Mouse (Mus musculus) liver, embryonic 13.5 days (tissue): Measurements from ENCODE around the gene Ensa. TPM values are rescaled to one million over a fixed set of nuclear protein-coding genes. Genes with fewer than 3 reads are reported as not detected.

Source experiments
- ATAC-seq: fragments of 200-750 bp; cut with Nextera tagmentation; 2 replicates; pipeline ENCODE4 v1.8.0; 2017; ENCODE audit warnings: low read depth, mild to moderate bottlenecking, moderate number of reproducible peaks, moderate library complexity
- DNase-seq: peaks from one replicate; pipeline ENCODE4 v3.0.0; 2022
- H3K27ac ChIP-seq: fragments of 300-500 bp; sonication (generic); 2 replicates; pipeline ENCODE4 v1.5.1; 2015; ENCODE audit warnings: moderate library complexity, mild to moderate bottlenecking, inconsistent platforms
- H3K27me3 ChIP-seq: fragments of 300-500 bp; sonication (generic); 2 replicates; pipeline ENCODE4 v1.6.1; 2015; ENCODE audit warnings: mild to moderate bottlenecking, inconsistent platforms
- H3K36me3 ChIP-seq: fragments of 300-500 bp; sonication (generic); 2 replicates; pipeline ENCODE4 v1.6.1; 2015; ENCODE audit warnings: mild to moderate bottlenecking, inconsistent platforms
- H3K4me1 ChIP-seq: fragments of 300-500 bp; sonication (generic); replicated peaks from 2 replicates; pipeline ENCODE4 v1.6.1; 2015; ENCODE audit warnings: inconsistent platforms
- H3K4me2 ChIP-seq: fragments of 300-500 bp; sonication (generic); 2 replicates; pipeline ENCODE4 v1.6.1; 2015; ENCODE audit warnings: inconsistent platforms, mild to moderate bottlenecking, moderate library complexity
- H3K4me3 ChIP-seq: fragments of 300-500 bp; sonication (generic); replicated peaks from 2 replicates; pipeline ENCODE4 v1.5.1; 2015; ENCODE audit warnings: mild to moderate bottlenecking, inconsistent platforms
- H3K9ac ChIP-seq: fragments of 300-500 bp; sonication (generic); 2 replicates; pipeline ENCODE4 v1.6.1; 2015; ENCODE audit warnings: mild to moderate bottlenecking, inconsistent platforms
- H3K9me3 ChIP-seq: fragments of 300-500 bp; sonication (generic); replicated peaks from 2 replicates; pipeline ENCODE4 v1.6.1; 2016; ENCODE audit warnings: inconsistent platforms
- WGBS: fragments of 180-500 bp; shearing (Covaris S2); methylation state at CpG from one replicate; pipeline ENCODE4 v1.1.7; 2015; ENCODE audit not compliant: insufficient replicate concordance; 5-methylcytosine and 5-hydroxymethylcytosine counted together
- polyA plus RNA-seq: library from polyadenylated mRNA; unstranded; fragments of >200 nt; fragmentation: Nextera tagmentation; extraction: Ambion mirVana; gene quantifications from 2 replicates; pipeline ENCODE4 v1.2.1, GENCODE M21; 2015

The Ensa gene
- polyA plus RNA-seq, 1 experiment from 2014 or later, result 33.4 TPM

DNA sequence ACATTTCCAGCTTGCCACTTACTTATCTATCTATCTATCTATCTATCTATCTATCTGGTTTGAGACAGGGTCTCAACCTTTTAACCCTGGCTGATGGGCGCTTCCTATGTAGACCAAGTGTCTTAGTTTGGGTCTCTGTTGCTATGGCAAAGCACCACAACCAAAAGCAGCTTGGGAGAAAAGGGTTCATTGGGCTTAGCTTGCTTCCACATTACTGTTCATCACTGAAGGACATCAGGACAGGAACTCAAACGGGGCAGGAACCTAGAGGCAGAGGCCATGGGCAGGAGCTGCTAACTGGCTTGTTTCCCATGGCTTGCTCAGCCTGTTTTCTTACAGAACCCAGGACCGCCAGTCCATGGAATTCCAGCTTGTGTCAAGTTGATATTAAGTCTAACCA lies 32.3 kb downstream of the Ensa start:
- Histone ChIP-seq H3K4me3 (peak overlapping the region; percentile 97; the same call in 1 of the 2 replicates), H3K9me3 (no peaks in the 10 kb centered on the region), H3K27me3 (no peaks in the 10 kb centered on the region), H3K9ac (0 out of 2 replicates have a peak overlapping the region, but pooled peaks have one; percentile 100), H3K4me2 (peak overlapping the region; percentile 87; the same call in 1 of the 2 replicates), H3K36me3 (peaks cover 21% of the 10 kb centered on the region), H3K4me1 (peaks cover 64% of the 10 kb centered on the region), H3K27ac (peak overlapping the region; percentile 97)
- DNase-seq (no peak), ATAC-seq (no peak)
- WGBS, result 71% methylated on average over 3 of the region's 3 CpGs

DNA sequence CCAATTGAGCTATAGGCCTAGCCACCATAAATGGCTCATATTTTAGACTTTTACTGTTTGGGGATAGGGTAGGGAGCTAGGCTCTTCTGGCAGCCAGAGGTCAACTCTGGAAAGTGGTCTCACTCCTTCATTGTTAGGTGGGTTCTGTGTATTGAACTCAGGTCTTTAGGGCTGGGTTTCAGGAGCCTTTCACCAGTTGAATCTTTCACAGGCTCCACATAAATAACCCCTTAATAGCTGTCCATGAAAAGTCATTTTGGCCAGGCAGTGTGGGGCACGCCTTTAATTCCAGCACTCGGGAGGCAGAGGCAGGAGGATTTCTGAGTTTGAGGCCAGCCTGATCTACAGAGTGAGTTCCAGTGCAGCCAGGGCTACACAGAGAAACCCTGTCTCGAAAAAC lies 32.9 kb downstream of the Ensa start:
- ATAC-seq, result no peak
- peak overlapping the region; percentile 87 for H3K4me2 ChIP-seq
- no peaks in the 10 kb centered on the region for H3K9me3 ChIP-seq
- WGBS, result 58% methylated on average over 3 of the region's 3 CpGs
- peaks cover 64% of the 10 kb centered on the region for H3K4me1 ChIP-seq
- no peak for DNase-seq
- H3K9ac ChIP-seq, result peak overlapping the region; percentile 100
- peaks cover 27% of the 10 kb centered on the region for H3K36me3 ChIP-seq
- peak overlapping the region; percentile 97 for H3K4me3 ChIP-seq
- H3K27me3 ChIP-seq, result no peaks in the 10 kb centered on the region
- peak overlapping the region; percentile 97 for H3K27ac ChIP-seq

DNA sequence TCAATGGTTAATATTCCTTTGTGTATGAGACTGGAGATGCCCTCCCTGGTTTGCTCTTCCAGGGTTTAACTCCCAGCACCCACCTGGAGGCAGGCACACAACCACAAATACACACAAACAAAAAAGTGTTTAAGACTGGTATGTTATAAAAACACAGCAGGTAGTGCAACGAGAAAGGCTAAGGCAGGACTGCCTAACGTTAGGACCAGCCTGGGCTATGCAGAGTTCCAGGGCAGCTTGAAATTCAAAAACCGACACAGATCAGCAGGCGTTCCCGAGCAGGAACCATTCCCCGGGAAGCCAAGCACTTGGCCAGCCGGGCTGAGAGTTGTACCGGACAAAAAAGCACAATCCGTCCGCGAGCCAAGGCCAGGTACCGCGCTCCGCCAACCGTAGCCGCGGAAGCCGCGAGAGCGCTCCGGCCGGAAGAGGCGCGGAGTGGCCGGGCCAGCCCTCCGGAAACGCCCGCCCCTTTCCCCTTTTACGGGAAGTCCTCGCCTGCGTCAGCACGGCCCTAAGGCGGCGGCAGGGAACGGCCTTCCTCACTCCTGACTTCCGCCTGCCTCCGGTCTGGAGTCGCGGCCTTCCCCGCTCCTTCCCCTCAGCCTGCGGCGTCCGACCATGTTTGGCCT lies 33.6 kb downstream of the Ensa start, which contains the start of gene Mcl1:
TSS of gene Mcl1 (plus strand) at position 553 of the 632 bp plus-strand sequence.
- under 1% methylated on average over 43 of the region's 43 CpGs for WGBS
- H3K9me3 ChIP-seq, result no peaks in the 10 kb centered on the region
- peak within 1 kb of the TSS; percentile 100 for H3K9ac ChIP-seq
- peaks cover 64% of the 10 kb centered on the region for H3K4me1 ChIP-seq
- DNase-seq (peak; percentile 91), ATAC-seq (peak; percentile 94)
- peak within 1 kb of the TSS; percentile 97 for H3K4me3 ChIP-seq
- H3K4me2 ChIP-seq, result peak within 1 kb of the TSS; percentile 87
- H3K27me3 ChIP-seq, result no peaks in the 10 kb centered on the region
- peaks cover 33% of the 10 kb centered on the region for H3K36me3 ChIP-seq
- peak within 1 kb of the TSS; percentile 97 for H3K27ac ChIP-seq

DNA sequence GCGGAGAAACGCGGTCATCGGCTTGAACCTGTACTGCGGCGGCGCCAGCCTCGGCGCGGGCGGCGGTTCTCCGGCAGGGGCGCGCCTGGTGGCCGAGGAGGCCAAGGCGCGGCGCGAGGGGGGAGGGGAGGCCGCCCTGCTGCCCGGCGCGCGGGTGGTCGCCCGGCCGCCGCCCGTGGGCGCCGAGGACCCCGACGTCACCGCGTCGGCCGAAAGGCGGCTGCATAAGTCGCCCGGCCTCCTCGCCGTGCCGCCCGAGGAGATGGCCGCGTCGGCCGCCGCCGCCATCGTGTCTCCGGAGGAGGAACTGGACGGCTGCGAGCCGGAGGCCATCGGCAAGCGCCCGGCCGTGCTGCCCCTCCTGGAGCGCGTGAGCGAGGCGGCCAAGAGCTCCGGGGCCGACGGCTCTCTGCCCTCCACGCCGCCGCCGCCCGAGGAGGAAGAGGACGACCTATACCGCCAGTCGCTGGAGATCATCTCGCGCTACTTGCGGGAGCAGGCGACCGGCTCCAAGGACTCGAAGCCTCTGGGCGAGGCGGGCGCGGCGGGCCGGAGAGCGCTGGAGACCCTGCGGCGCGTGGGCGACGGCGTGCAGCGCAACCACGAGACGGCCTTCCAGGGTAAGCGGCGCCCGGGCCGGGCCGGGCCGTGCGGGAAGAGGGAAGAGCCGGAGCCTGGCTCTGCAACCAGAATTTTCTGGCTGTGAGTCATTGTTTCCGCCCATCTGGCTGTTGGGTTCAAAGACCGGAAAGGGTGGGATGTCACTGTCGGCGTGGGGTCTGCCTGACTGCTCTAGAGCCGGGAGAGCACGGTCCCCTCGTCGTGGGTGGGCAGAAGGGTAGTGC lies 34.3 kb downstream of the Ensa start:
- H3K9ac ChIP-seq, result peak overlapping the region; percentile 100
- ATAC-seq (peak; percentile 29), DNase-seq (peak; percentile 58)
- under 1% methylated on average over 101 of the region's 113 CpGs for WGBS
- H3K27me3 ChIP-seq, result no peaks in the 10 kb centered on the region
- H3K27ac ChIP-seq, result peak overlapping the region; percentile 97
- peaks cover 40% of the 10 kb centered on the region for H3K36me3 ChIP-seq
- peaks cover 64% of the 10 kb centered on the region for H3K4me1 ChIP-seq
- peak overlapping the region; percentile 97 for H3K4me3 ChIP-seq
- H3K9me3 ChIP-seq, result no peaks in the 10 kb centered on the region
- peak overlapping the region; percentile 87 for H3K4me2 ChIP-seq

DNA sequence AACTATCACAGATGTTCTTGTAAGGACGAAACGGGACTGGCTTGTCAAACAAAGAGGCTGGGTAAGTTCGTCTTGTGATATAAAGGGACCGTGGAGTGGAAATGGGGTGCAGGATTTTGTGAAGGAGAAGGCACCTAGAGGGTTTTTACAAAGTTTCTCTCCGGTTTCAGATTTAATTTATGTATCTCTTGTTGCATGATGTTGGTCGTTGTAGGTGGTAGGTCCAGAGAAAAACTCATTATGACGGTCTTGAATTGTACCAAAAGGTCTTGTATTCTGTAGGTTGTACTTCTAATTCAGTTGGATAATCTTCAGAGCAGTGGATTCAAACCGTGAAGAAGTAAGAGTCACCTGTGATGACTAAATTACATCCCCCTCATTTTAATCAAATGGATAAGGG lies 35.2 kb downstream of the Ensa start:
- Histone ChIP-seq H3K4me1 (peaks cover 71% of the 10 kb centered on the region), H3K27ac (peak overlapping the region; percentile 97), H3K9me3 (no peaks in the 10 kb centered on the region), H3K36me3 (peaks cover 49% of the 10 kb centered on the region), H3K4me2 (peak overlapping the region; percentile 87), H3K9ac (peak overlapping the region; percentile 100), H3K4me3 (peak overlapping the region; percentile 97), H3K27me3 (no peaks in the 10 kb centered on the region)
- WGBS, result 1% methylated on average over 8 of the region's 8 CpGs
- DNase-seq, result no peak
- no peak for ATAC-seq

DNA sequence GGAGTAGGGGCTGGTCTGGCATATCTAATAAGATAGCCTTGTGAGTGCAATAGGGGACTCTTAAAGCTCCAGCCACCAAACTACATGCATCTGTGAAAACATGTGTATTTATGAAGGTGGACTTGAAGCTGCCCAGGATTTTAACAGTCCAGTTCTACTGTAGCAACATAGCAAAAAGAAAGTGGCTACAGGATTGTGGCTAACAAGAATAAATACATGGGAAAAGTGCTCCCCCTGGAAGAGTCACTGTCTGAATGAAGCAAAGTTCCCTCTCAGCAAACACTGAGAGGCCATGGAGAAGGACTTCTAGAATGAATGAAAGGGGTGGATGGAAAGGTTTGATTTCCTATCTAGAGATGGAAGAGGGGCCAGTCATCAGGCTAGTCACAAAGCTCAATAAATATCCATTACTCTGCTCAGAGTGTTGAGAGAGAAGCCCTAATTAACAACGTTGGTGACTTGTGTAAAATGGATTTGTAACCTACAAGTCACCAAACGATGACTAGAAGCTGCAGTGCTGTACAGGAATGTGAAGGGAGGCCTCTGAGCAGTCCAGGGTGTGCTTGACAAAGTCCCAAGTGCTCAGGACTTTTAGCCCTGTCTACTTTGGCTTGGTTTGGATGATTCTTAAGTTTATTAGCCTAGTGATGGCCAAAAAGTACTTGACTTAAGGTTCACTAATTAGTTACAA lies 36.1 kb downstream of the Ensa start:
- no peak for DNase-seq
- Histone ChIP-seq H3K9ac (peak overlapping the region; percentile 100), H3K4me2 (peak overlapping the region; percentile 87), H3K9me3 (no peaks in the 10 kb centered on the region), H3K4me3 (peak overlapping the region; percentile 97), H3K27me3 (no peaks in the 10 kb centered on the region), H3K27ac (peak overlapping the region; percentile 97), H3K36me3 (peaks cover 55% of the 10 kb centered on the region), H3K4me1 (peaks cover 75% of the 10 kb centered on the region)
- 29% methylated on average over 2 of the region's 2 CpGs for WGBS
- no peak for ATAC-seq

DNA sequence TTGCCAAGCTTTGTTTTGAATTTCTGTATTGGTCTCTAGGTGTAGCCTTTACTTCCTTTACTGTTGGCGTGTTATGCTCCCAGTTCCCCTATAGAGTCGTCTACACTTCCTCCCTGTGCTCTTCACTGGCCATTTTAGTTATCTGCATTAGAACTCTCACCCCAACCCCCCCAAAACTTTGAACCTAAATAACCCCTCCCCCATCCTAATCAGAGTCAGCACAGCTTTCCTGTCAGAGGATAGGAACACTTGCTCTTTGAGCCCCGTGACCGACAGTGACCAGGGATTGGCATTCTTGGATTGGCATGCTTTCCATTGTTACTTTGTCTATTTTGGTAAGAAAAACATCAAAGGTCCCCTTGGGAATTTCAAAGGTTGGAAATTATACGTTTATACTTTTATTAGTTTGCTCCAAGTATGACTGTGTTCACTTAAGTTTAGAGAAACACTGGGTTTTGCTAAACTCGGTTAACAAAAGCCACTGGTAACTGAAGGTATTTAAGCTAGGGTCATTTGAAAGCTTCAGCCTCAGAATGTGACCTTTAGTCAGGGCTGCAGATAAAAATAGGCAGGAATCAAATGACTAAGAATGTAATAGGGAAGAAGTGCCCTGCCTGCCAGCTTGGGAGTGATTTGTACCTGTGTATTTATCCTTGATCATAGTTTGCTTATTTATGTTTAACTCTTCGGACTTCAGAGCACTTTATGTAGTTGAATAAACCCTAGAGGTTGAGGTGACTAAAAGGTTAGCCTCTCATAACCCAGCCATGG lies 37.3 kb downstream of the Ensa start:
- 23% methylated on average over 7 of the region's 7 CpGs for WGBS
- Histone ChIP-seq H3K9ac (peak overlapping the region; percentile 100), H3K27me3 (no peaks in the 10 kb centered on the region), H3K4me2 (peak overlapping the region; percentile 87), H3K4me3 (peak overlapping the region; percentile 97), H3K27ac (peak overlapping the region; percentile 88), H3K9me3 (no peaks in the 10 kb centered on the region), H3K36me3 (peaks cover 55% of the 10 kb centered on the region), H3K4me1 (peaks cover 79% of the 10 kb centered on the region)
- DNase-seq, result no peak
- 0 out of 2 replicates have a peak, but pooled peaks have one; percentile 1 for ATAC-seq

DNA sequence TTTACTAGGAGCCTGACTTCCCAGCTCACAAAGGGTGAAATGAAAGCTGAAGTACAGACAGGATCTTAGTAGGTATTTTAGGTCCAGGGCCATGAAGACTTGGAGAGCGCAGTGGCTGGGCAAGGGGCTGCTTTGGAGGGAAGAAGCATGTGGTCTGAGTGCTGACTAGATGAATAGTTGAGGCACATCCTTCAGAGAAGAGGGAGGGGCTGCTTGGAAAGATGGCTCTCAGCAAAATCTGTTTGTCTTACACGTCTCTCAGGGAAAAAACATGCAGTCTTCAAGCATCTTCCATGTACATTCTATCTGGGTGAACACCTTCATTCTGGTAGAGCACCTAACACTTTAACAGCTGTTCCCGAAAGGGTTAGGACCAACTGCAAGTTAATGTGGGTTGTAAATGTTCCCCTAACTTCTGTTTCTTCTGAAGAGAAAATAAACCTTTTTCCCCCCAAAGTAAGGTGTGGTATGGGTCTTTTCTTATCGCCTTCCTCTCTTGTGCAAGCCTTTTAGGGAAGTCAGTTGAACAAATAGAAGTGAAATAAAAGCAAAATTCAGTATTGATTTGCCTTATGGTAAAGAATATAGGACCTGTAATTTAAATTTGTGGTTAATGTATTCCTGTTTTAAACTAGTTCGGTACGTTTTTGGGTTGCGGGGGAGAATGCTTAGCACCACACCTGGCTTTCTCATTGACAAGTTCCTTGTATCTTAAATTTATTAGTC lies 38.1 kb downstream of the Ensa start:
- Histone ChIP-seq H3K9me3 (no peaks in the 10 kb centered on the region), H3K4me3 (peak overlapping the region; percentile 97), H3K27me3 (no peaks in the 10 kb centered on the region), H3K27ac (peak overlapping the region; percentile 88), H3K4me1 (peaks cover 79% of the 10 kb centered on the region), H3K4me2 (peak overlapping the region; percentile 87), H3K9ac (peak overlapping the region; percentile 100), H3K36me3 (peaks cover 55% of the 10 kb centered on the region)
- DNase-seq (no peak), ATAC-seq (no peak)
- WGBS, result 67% methylated on average over 7 of the region's 7 CpGs

DNA sequence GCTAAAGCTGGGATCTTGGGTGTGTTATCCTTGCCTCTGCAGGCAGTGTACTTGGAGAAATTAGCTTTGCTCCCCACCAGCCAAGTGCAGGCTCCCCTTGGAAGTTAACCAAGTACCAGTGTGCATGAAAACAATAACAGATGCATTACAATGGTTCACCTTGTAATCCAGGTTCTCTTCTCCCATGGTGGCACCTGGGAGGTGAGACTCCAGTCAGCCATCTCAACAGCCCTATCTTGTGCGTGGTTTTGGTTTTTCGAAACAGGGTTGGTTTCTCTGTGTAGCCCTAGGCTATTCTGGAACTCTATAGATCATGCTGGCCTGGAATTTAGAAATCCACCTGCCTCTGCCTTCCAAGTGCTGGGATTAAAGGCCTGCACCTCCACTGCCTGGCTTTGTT lies 38.7 kb downstream of the Ensa start:
- Histone ChIP-seq H3K9me3 (no peaks in the 10 kb centered on the region), H3K27me3 (no peaks in the 10 kb centered on the region), H3K27ac (peak overlapping the region; percentile 88), H3K4me2 (peak overlapping the region; percentile 49), H3K9ac (peak overlapping the region; percentile 49; the same call in 1 of the 2 replicates), H3K4me3 (peak overlapping the region; percentile 10; the same call in 1 of the 2 replicates), H3K36me3 (peaks cover 60% of the 10 kb centered on the region), H3K4me1 (peaks cover 83% of the 10 kb centered on the region)
- 69% methylated on average over 2 of the region's 2 CpGs for WGBS
- ATAC-seq (no peak), DNase-seq (no peak)

DNA sequence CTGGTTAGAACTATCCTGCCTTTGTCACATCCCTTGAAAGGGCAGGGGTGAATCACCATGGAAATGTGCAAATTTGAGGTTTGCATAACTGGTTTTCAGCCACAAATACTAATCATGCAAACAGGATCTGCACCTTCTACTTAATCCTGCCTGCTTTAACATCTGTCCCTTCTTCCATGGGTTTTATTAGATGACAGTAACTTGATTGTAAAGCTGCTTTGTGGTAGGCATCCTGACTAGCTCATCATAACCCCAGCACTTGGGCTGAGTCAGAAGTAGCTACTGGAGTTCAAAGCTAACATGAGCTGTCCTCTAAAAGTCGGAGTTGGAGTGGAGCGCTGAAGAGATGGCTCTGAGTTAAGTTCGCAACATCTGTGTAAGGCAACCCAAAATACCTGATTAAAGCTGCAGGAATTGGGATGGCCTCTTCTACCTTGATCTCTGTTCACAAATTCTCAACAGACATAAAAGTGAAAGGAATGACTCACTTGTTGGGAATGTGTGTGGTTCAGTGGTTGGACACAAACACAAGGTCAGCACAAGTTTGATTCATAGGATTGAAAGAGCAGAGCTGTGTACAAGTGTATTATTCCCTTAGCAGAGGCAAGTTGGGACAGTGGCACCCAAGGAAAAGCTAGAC lies 39.3 kb downstream of the Ensa start:
- Histone ChIP-seq H3K36me3 (peaks cover 66% of the 10 kb centered on the region), H3K27me3 (no peaks in the 10 kb centered on the region), H3K4me3 (peak overlapping the region; percentile 10; the same call in 1 of the 2 replicates), H3K9me3 (no peaks in the 10 kb centered on the region), H3K4me1 (peaks cover 89% of the 10 kb centered on the region), H3K27ac (peak overlapping the region; percentile 88), H3K4me2 (peak overlapping the region; percentile 49), H3K9ac (peak overlapping the region; percentile 49)
- no peak for ATAC-seq
- no peak for DNase-seq
- 90% methylated on average over 3 of the region's 3 CpGs for WGBS
